In the genomic region with DNA sequence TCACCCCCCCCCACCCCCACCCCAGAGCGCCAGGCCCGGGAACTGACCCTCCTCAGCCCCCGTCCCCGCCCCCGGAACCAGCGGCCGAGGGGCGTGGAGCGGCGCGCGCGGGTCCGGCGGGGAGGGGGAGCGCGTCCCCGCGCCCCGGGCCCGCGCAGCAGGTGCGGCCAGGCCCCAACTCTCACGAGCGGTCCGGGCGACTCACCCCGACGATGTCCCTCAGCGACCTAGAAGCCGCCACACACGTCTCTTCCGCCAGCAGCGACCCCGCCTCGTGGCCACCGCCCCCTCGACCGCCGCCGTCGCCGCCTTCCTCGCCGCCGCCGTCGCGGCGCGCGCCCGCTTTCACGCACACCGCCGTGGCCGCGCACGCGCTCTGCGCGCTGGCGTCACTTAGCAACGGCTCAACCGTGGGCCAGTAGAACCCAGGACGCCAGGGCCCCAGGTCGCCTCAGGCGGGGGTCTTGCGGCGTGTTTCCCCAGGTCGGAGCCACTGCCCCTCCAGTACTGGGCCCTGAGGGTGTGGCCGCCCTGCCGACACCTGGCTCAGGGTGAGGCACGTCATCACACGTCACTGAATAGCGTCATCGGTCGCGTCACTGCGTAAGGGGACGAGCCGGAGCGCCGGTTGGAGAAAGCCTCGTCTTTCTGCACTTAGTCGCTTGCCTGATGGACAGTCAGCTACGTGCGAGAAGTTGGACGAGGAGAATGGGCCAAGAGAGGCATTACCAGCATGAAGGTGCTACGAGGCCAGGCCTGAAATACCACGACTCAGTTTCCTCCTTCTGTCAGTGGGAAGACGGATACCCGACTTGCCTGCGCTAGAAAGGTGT, we compare ENCODE assay signal across 8 mouse cellular contexts. TPM values are rescaled to one million over a fixed set of nuclear protein-coding genes. Genes with fewer than 3 reads are reported as not detected.
DNase-seq lines count a peak whose midpoint lies in the region; ATAC-seq lines count a peak whose summit lies in the region.

A gene (minus strand): TSS at position 548 of the 833 bp plus-strand sequence.

- peak; percentile 96 for ATAC-seq in erythroid progenitor cell, adult 5-6 weeks (replicated peaks; ENCODE audit: low FRiP score, poor library complexity, severe bottlenecking)
- ATAC-seq in heart, embryonic 13.5 days (ENCODE audit: extremely low read depth, insufficient number of reproducible peaks, low FRiP score, low TSS enrichment) = peak; percentile 87
- ATAC-seq in liver, embryonic 12.5 days = peak; percentile 91
- ATAC-seq in stomach, embryonic 15.5 days (ENCODE audit: insufficient read depth, low FRiP score, low read depth) = peak; percentile 90

- H3K9ac ChIP-seq in heart, embryonic 13.5 days = peak within 1 kb of the TSS; percentile 90
- peak within 1 kb of the TSS; percentile 80 for H3K9ac ChIP-seq in liver, embryonic 12.5 days
- H3K9ac ChIP-seq in stomach, embryonic 15.5 days = peak within 1 kb of the TSS; percentile 73

- H3K4me1 ChIP-seq in heart, embryonic 13.5 days = peaks cover 31% of the 10 kb centered on the region
- peaks cover 26% of the 10 kb centered on the region for H3K4me1 ChIP-seq in liver, embryonic 12.5 days
- H3K4me1 ChIP-seq in stomach, embryonic 15.5 days = peaks cover 15% of the 10 kb centered on the region; the same call in 1 of the 2 replicates

- no peaks in the 10 kb centered on the region for H3K9me3 ChIP-seq in heart, embryonic 13.5 days
- H3K9me3 ChIP-seq in liver, embryonic 12.5 days (replicated peaks) = no peaks in the 10 kb centered on the region
- H3K9me3 ChIP-seq in stomach, embryonic 15.5 days = no peaks in the 10 kb centered on the region

- H3K27me3 ChIP-seq in heart, embryonic 13.5 days (replicated peaks) = no peaks in the 10 kb centered on the region
- H3K27me3 ChIP-seq in liver, embryonic 12.5 days (replicated peaks) = no peaks in the 10 kb centered on the region
- no peaks in the 10 kb centered on the region for H3K27me3 ChIP-seq in stomach, embryonic 15.5 days (replicated peaks)

- H3K4me3 ChIP-seq in heart, embryonic 13.5 days = peak within 1 kb of the TSS; percentile 74
- peak within 1 kb of the TSS; percentile 84 for H3K4me3 ChIP-seq in liver, embryonic 12.5 days
- peak within 1 kb of the TSS; percentile 83 for H3K4me3 ChIP-seq in stomach, embryonic 15.5 days (replicated peaks)

- under 1% methylated on average over 79 of the region's 94 CpGs for WGBS in heart, embryonic 13.5 days
- WGBS in liver, embryonic 12.5 days (ENCODE audit: insufficient replicate concordance) = under 1% methylated on average over 88 of the region's 94 CpGs
- WGBS in stomach, embryonic 15.5 days = under 1% methylated on average over 74 of the region's 94 CpGs

- peak within 1 kb of the TSS; percentile 92 for H3K4me2 ChIP-seq in heart, embryonic 13.5 days
- H3K4me2 ChIP-seq in liver, embryonic 12.5 days = peak within 1 kb of the TSS; percentile 90
- peak within 1 kb of the TSS; percentile 64 for H3K4me2 ChIP-seq in stomach, embryonic 15.5 days

- H3K27ac ChIP-seq in heart, embryonic 13.5 days (replicated peaks) = peak within 1 kb of the TSS; percentile 90
- peak within 1 kb of the TSS; percentile 76 for H3K27ac ChIP-seq in liver, embryonic 12.5 days
- H3K27ac ChIP-seq in stomach, embryonic 15.5 days = peak within 1 kb of the TSS; percentile 92

- DNase-seq in CD4-positive helper T cell, adult 2 months (ENCODE audit: low read depth, low spot score) = peak; percentile 95
- peak; percentile 78 for DNase-seq in brain, embryonic 18.5 days (ENCODE audit: low read depth, low spot score)
- DNase-seq in kidney, postnatal 10 days = peak; percentile 97
- peak; percentile 98 to 99 for DNase-seq in natural killer cell, adult 2 months (ENCODE audit: low spot score in 2 of 2)

- no peaks in the 10 kb centered on the region for H3K36me3 ChIP-seq in heart, embryonic 13.5 days
- no peaks in the 10 kb centered on the region for H3K36me3 ChIP-seq in liver, embryonic 12.5 days
- H3K36me3 ChIP-seq in stomach, embryonic 15.5 days = no peaks in the 10 kb centered on the region

RNA-seq across cellular contexts. Expression of the gene that starts here (rescaled TPM):
- total RNA-seq in erythroid progenitor cell, adult 5-6 weeks (2015; ENCODE audit: low replicate concordance) = 8.8 and 14.1 TPM in 2 replicates
- total RNA-seq in erythroid progenitor cell, adult 5-6 weeks (2017; ENCODE audit: low replicate concordance) = 4.6 and 7.7 TPM in 2 replicates
- 43.1 and 44.4 TPM in 2 replicates for polyA plus RNA-seq in heart, embryonic 13.5 days (2015; fragmentation: Nextera tagmentation; extraction: Ambion mirVana)
- 18.9 and 21.6 TPM in 2 replicates for polyA plus RNA-seq in liver, embryonic 12.5 days (2016; fragmentation: Nextera tagmentation; extraction: Ambion mirVana)
- 56.0 TPM in 2 replicates for polyA plus RNA-seq in stomach, embryonic 15.5 days (2015; fragmentation: Nextera tagmentation; extraction: Ambion mirVana)

Comparison
In these comparisons a context has a peak if more than half of its experiments do, and no peak if none do; other contexts are left out.
1. Peak in every context shown above with its lines: DNase-seq, ATAC-seq, H3K4me3 ChIP-seq and H3K27ac ChIP-seq.